In genomic region chr2:25541644-25542367, GRCm38 (mm10) we compare ENCODE assay signal across 1 mouse cellular context.
TF ChIP-seq lines count a peak whose summit lies in the region.

No protein-coding gene starts in this region.

TF ChIP-seq in CH12.LX, 34 proteins besides CTCF, POLR2A, EP300 and RAD21 (continued from another document):
- no peak for TF ChIP-seq PAX5 (IDR thresholded peaks at IDR 0.05; ENCODE audit: low read length)
- TF ChIP-seq TBP (conservative IDR thresholded peaks at IDR 0.05; ENCODE audit: low read depth, low read length) = no peak
- no peak for TF ChIP-seq USF2 (conservative IDR thresholded peaks at IDR 0.05; ENCODE audit: low read depth, low read length)
- TF ChIP-seq MAZ (IDR thresholded peaks at IDR 0.05; ENCODE audit: low read depth, low read length) = no peak
- TF ChIP-seq ELF1 (IDR thresholded peaks at IDR 0.05; ENCODE audit: low read depth, low read length) = no peak
- TF ChIP-seq ZC3H11A (IDR thresholded peaks at IDR 0.05; ENCODE audit: low read depth, low read length) = no peak
- TF ChIP-seq CHD2 (IDR thresholded peaks at IDR 0.05; ENCODE audit: low read length) = no peak
- no peak for TF ChIP-seq RCOR1 (conservative IDR thresholded peaks at IDR 0.05; ENCODE audit: low read depth, low read length)
- TF ChIP-seq MYC (IDR thresholded peaks at IDR 0.05; ENCODE audit: low read depth, low read length) = 0 out of 2 replicates have a peak, but pooled peaks have one; percentile 26
- TF ChIP-seq NELFE (IDR thresholded peaks at IDR 0.05; ENCODE audit: low read depth, low read length) = no peak
- no peak for TF ChIP-seq SMC3 (IDR thresholded peaks at IDR 0.05; ENCODE audit: low read depth, low read length)
- TF ChIP-seq CHD1 (IDR thresholded peaks at IDR 0.05; ENCODE audit: low read depth, low read length) = no peak
TF ChIP-seq in CH12.LX: peak in this region for 6.
